Mouse (Mus musculus): ENCODE measurements at regions not wholly inside any gene's neighbourhood (a gene's known extent, or its start where the extent isn't known, plus 50 kb on each side); places are given as distances from the start of the nearest gene placed in this dataset.

- DNase-seq (ENCODE audit: low spot score), result no peak
Observed at GRCm38 (mm10) chr13:99781616-99782015, 119.3 kb downstream of the Cartpt start.

GRCm38 (mm10) chr13:99780751-99781460 is 120.0 kb downstream of the Cartpt start:
- DNase-seq (ENCODE audit: low spot score), result peak; percentile 38

- DNase-seq (ENCODE audit: low spot score), result no peak
Observed at GRCm38 (mm10) chr13:99778747-99779146, 122.1 kb downstream of the Cartpt start.

- no peak for DNase-seq (ENCODE audit: low spot score)
Observed at GRCm38 (mm10) chr13:99777736-99778135, 123.2 kb downstream of the Cartpt start.

GRCm38 (mm10) chr13:99765965-99766364 is 134.9 kb downstream of the Cartpt start:
- peak; percentile 57 for DNase-seq (ENCODE audit: low spot score)

GRCm38 (mm10) chr13:99764764-99765163 is 136.1 kb downstream of the Cartpt start:
- no peak for DNase-seq (ENCODE audit: low spot score)

- DNase-seq (ENCODE audit: low spot score), result no peak
Observed at GRCm38 (mm10) chr13:99764097-99764714, 136.7 kb downstream of the Cartpt start.

- no peak for DNase-seq (ENCODE audit: low spot score)
Observed at GRCm38 (mm10) chr13:99761843-99762242, 139.0 kb downstream of the Cartpt start.

- DNase-seq (ENCODE audit: low spot score), result no peak
Observed at GRCm38 (mm10) chr13:99761423-99761822, 139.5 kb downstream of the Cartpt start.

- no peak for DNase-seq (ENCODE audit: low spot score)
Observed at GRCm38 (mm10) chr13:99760646-99761045, 140.2 kb downstream of the Cartpt start.

- no peak for DNase-seq (ENCODE audit: low spot score)
Observed at GRCm38 (mm10) chr13:99759256-99760044, 141.4 kb downstream of the Cartpt start.

GRCm38 (mm10) chr13:99754701-99755100 is 146.2 kb downstream of the Cartpt start:
- DNase-seq (ENCODE audit: low spot score), result no peak

GRCm38 (mm10) chr13:99754251-99754652 is 146.6 kb downstream of the Cartpt start:
- no peak for DNase-seq (ENCODE audit: low spot score)

- DNase-seq (ENCODE audit: low spot score), result no peak
Observed at GRCm38 (mm10) chr13:99753526-99753925, 147.4 kb downstream of the Cartpt start.

- no peak for DNase-seq (ENCODE audit: low spot score)
Observed at GRCm38 (mm10) chr13:99750729-99751128, 150.2 kb downstream of the Cartpt start.

- DNase-seq (ENCODE audit: low spot score), result no peak
Observed at GRCm38 (mm10) chr13:99749342-99749741, 151.5 kb downstream of the Cartpt start.

GRCm38 (mm10) chr13:99748128-99748527 is 152.8 kb downstream of the Cartpt start:
- no peak for DNase-seq (ENCODE audit: low spot score)

- no peak for DNase-seq (ENCODE audit: low spot score)
Observed at GRCm38 (mm10) chr13:99745526-99745925, 155.4 kb downstream of the Cartpt start.

- DNase-seq (ENCODE audit: low spot score), result no peak
Observed at GRCm38 (mm10) chr13:99744790-99745120, 156.1 kb downstream of the Cartpt start.

- no peak for DNase-seq (ENCODE audit: low spot score)
Observed at GRCm38 (mm10) chr13:99743952-99744789, 156.7 kb downstream of the Cartpt start.

GRCm38 (mm10) chr13:99742507-99742906 is 158.4 kb downstream of the Cartpt start:
- no peak for DNase-seq (ENCODE audit: low spot score)

- no peak for DNase-seq (ENCODE audit: low spot score)
Observed at GRCm38 (mm10) chr13:99741981-99742380, 158.9 kb downstream of the Cartpt start.

All from testis, postnatal 10 days (tissue).